Mouse (Mus musculus): ENCODE data around the gene Creld2.

Gene Creld2

DNA sequence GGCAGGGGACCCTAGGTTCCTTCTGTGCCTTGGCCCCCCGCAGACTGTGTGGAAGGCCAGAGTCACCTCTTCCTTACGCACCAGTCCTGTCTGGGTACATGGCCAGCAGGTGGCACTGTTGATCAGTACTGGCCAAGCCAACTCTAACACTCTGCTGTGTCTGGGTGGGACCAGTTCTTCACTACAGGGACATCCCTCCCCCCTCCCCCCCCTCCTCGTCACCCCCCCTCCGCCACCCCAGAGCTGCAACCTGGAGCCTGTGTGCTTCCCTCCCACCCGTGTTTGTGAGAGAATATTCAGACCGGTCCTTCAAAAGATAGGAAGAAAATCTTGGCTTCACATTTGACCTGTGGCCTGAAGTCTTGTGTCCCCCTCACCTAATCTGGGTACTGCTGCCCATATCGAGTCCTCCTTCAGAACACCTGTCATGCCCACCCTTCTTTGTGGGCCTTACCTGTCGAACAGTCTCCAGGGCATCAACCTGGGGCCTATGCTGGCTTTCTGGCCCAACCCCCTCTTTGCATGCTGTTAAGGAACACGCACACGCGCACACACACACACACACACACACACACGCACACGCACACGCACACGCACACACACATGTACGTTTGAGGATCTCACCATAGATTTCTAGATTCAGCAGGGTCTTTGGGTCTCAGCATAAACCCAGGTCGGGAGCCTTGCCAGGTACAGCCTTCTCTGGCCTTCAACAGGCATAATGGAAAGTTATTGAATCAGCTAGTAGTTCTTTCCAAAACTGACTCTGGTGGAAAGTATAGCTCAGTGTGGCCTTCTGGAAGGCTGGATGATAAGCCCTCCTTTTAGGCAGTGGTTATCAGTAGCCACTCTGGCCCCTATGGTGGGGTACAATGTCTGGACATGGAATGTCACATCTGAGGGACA, 9.6 kb downstream of the Creld2 start:
- peak; percentile 83 for DNase-seq (ENCODE audit: extremely low spot score)

DNA sequence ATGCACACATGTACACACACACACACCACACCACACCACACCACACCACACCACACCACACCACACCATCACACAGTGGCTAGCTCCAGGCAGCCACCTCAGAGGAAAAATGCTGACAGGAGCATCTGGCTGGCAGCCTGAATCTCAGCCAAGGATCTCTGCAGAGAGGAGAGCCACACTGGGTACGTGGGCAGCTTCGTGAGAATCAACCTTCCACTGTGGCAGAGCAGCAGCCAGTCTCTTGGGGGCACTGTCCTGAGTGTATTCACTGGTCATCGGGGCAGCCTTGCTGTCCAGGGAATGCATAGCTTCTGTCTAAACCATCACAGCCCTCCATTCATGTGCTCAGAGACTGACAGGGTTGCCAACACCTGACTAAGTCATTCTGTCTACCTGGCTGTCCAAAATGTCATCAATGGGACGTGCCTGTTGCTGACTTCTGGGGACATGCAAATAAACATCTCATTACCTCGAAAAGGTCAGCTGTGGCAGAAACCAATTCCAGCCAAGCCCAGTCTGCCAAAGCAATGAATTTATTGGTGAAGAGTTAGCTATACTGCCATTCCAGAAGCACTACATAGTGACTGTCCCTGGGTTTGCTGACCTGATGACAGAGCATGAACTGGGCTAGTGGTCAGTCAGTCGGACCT, 10.5 kb downstream of the Creld2 start:
- DNase-seq (ENCODE audit: extremely low spot score): no peak

- no peak for DNase-seq (ENCODE audit: extremely low spot score)
Observed at GRCm38 (mm10) chr15:88830696-88831095, 11.2 kb downstream of the Creld2 start.

- no peak for DNase-seq (ENCODE audit: extremely low spot score)
Observed at GRCm38 (mm10) chr15:88831482-88831881, 12.0 kb downstream of the Creld2 start.

GRCm38 (mm10) chr15:88832536-88832935, 13.1 kb downstream of the Creld2 start:
- DNase-seq (ENCODE audit: extremely low spot score): no peak

- no peak for DNase-seq (ENCODE audit: extremely low spot score)
Observed at GRCm38 (mm10) chr15:88836031-88836430, 16.6 kb downstream of the Creld2 start.

DNA sequence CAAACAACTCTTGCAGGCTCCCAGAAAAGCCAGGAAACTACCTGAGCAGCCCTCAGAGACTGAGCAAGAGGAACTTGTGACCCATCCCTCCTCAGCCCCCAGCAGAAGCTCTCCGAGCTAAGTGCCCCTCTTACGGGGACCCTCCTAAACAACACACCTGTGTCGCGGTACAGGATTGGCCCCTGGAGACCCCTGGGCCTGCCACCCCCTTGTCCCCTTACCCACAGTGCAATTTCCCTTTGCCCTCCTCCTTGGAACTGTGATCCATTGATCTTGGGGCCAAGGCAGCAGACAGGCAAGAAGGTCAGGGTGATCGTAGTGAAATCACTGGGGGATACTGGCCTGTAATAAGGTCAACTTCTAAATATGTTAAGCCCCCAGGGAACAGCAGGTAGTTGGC, 17.1 kb downstream of the Creld2 start:
- no peak for DNase-seq (ENCODE audit: extremely low spot score)

- DNase-seq (ENCODE audit: extremely low spot score): peak; percentile 80
Observed at GRCm38 (mm10) chr15:88837199-88837932, 17.9 kb downstream of the Creld2 start.

DNA sequence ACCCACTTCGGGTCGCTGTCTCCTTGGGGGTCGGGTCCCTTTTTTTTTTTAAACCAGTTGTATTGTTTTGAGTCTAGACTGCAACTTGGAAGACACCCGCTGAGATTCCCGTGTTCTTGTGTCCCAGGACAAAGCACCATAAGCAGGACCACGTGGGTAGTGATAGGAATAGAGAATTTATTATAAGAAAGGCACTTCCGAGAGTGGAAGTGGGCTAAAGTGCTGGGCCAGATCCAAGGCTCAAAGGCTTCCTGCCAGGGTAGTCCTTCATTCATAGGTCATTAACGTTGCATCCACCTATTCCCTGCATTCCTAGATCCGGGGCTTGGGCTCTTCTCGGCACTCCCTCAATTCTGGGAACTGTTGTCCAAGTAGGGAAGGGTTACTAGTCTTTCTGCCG, 18.5 kb downstream of the Creld2 start:
- no peak for DNase-seq (ENCODE audit: extremely low spot score)

GRCm38 (mm10) chr15:88839271-88839670, 19.8 kb downstream of the Creld2 start:
- DNase-seq (ENCODE audit: extremely low spot score): peak; percentile 52

- no peak for DNase-seq (ENCODE audit: extremely low spot score)
Observed at GRCm38 (mm10) chr15:88840126-88840525, 20.7 kb downstream of the Creld2 start.

GRCm38 (mm10) chr15:88841160-88841559, 21.7 kb downstream of the Creld2 start:
- DNase-seq (ENCODE audit: extremely low spot score): no peak

DNA sequence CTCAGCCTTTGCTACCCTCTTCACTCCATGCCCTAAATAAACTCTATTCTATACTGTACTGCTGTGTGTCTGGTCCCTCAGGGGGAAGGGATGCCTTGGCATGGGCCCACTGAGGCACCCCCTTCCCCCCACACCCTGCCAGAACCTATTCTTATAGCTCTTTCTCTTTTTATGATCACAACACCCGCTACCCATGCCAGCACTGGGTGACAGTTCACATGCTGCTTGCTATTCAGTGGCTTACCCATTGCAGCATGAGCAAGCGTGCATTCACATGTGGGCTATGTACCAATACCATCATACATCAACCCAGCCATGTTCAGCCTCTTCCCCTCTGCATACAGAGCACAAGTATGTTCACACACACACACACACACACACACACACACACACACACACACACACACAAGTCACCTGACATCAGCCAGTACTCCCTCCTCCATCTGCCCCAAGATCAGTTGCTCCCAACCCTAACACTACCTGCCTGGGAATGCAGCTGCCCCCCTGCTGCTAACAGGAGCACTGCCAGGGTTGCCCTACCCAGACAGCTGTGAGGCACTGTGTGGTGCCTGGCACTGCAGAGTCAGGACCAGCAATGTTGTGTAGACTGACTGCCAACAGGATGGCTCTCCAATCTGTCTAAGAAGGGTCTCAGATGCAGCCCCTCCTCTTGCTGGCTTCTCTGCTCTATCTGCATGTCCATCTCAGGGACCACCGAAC, 22.3 kb downstream of the Creld2 start:
- no peak for DNase-seq (ENCODE audit: extremely low spot score)

- no peak for DNase-seq (ENCODE audit: extremely low spot score)
Observed at GRCm38 (mm10) chr15:88842300-88842673, 22.8 kb downstream of the Creld2 start.

DNA sequence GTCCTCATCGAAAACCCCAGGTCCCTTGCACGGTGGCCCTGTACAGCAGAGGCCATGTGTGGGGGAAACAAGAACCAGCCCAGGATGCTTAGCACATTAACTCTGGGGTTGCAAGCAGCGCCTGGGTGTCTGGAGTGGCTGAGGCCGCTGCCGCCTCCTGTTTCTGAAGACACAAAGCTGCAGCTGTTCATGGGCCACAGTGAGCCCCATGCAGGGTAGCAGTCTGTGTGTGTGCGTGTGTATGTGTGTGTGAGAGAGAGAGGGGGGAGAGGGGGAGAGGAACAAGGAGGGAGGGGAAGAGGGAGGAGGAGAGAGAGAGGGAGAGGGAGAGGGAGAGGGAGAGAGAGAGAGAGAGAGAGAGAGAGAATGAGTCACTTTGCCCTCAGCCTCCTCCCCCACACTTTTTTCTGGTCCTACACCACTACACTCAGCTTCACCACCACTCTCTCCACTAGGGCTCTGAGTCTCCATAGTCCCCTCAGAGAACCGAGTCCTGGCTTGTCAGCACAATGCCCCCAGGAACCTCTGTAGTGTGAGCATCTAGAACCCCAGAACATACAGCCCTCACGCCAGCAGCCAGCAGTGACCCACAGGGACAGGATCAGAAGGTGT, 24.1 kb downstream of the Creld2 start:
- no peak for DNase-seq (ENCODE audit: extremely low spot score)

GRCm38 (mm10) chr15:88844966-88845365, 25.5 kb downstream of the Creld2 start:
- no peak for DNase-seq (ENCODE audit: extremely low spot score)

DNA sequence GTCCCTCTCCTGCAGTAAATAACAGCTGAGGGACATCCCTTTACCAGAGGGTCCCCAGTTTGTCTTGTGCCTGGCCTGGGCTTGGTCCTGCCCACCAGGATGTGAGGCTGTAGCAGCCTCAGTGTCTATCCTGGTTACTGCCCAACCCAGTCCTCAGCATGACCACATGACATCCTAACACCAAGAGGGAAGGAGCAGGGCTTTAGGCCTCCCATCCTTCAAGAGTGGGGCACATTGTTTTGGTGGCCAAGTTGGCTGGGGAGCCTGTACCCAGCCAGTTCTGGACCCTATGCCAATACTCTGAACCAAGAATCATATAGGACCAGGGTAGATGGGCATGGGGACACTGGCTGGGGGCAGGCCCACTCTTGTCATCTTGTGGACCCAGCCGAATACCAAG, 29.2 kb downstream of the Creld2 start:
- DNase-seq (ENCODE audit: extremely low spot score): no peak

GRCm38 (mm10) chr15:88849621-88850020, 30.2 kb downstream of the Creld2 start:
- no peak for DNase-seq (ENCODE audit: extremely low spot score)

DNA sequence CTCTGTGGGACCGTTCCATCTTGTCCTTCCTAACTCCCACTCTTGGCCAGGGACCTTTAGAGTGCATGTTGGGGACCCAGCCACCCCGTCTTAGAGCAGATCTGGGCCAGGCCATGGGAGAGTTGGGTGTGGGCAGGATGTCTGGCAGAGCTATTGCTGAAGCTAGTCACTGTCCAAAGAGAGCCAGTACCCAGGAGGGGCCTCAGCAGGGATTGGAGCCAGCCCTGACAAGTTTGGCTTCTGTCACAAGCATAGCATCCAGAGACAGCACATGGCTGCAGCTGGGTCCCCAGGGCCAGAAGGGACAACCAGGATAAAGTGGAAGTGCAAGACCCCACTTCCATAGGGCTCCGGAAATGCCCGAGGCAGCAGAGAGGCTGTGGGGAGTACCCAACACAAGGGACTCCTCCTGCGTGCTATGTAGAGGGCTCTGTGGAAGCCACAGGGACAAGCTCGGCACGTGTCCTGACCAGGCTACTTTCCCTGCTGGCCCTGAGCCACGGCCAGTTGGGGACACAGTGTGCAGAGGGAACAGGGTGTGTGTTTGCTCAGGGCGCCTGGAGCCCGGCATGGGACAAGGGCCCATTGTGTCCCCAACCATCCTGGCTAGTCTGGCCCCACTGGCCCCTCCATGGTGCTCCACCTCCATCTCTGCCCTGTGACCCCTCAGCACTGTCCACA, 30.8 kb downstream of the Creld2 start:
- no peak for DNase-seq (ENCODE audit: extremely low spot score)

DNA sequence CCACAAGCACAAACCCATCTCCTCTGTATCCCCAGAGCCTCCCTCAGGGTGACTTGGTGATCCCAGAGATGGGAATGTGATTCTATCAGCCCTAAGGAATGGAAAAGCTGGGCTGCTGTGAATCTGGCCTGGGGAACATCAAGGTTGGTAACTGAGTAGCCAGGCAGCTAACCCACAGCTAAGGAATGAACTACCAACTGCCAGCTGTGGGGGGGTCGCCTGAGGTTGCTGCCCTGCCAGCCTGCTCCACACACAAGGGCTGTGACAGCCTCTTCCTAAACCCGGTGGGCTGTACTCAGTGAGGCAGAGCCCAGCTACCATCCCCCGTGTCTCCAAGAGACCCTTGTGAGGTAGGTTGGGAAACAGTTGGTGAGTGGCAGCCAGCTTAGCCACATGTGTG, 31.6 kb downstream of the Creld2 start:
- DNase-seq (ENCODE audit: extremely low spot score): no peak

Data from embryo, embryonic 9.5 days (tissue).